Mouse (Mus musculus): ENCODE measurements around the gene Islr. TPM values are rescaled to one million over a fixed set of nuclear protein-coding genes. Genes with fewer than 3 reads are reported as not detected.

The Islr gene
- polyA plus RNA-seq, 1 experiment from 2014 or later, result 2.9 TPM

GRCm38 (mm10) chr9:58153095-58153494 is 51.0 kb downstream of the Islr start:
- Histone ChIP-seq H3K27ac (ENCODE audit: low read depth) (no peak overlapping the region), H3K4me1 (ENCODE audit: insufficient read depth) (no peaks in the 10 kb centered on the region), H3K36me3 (replicated peaks; ENCODE audit: insufficient read depth, low read length) (no peaks in the 10 kb centered on the region), H3K4me2 (ENCODE audit: low read depth, low read length) (no peak overlapping the region), H3K27me3 (ENCODE audit: insufficient read depth, low read length) (no peaks in the 10 kb centered on the region), H3K9me3 (ENCODE audit: low read length) (no peaks in the 10 kb centered on the region), H3K9ac (replicated peaks) (no peak overlapping the region), H3K4me3 (ENCODE audit: low read depth, low read length) (no peak overlapping the region)
- DNase-seq (no peak), ATAC-seq (no peak)
- 70% methylated on average over 3 of the region's 3 CpGs for WGBS (ENCODE audit: insufficient replicate concordance)
- TF ChIP-seq CTCF (IDR thresholded peaks at IDR 0.05; ENCODE audit: low read depth), result no peak
- no peak for TF ChIP-seq EP300 (IDR thresholded peaks at IDR 0.05; ENCODE audit: low read depth)

- no peak overlapping the region for H3K27ac ChIP-seq (ENCODE audit: low read depth)
- 64% methylated on average over 4 of the region's 4 CpGs for WGBS (ENCODE audit: insufficient replicate concordance)
- H3K4me1 ChIP-seq (ENCODE audit: insufficient read depth), result no peaks in the 10 kb centered on the region
- no peak overlapping the region for H3K4me2 ChIP-seq (ENCODE audit: low read depth, low read length)
- no peaks in the 10 kb centered on the region for H3K27me3 ChIP-seq (ENCODE audit: insufficient read depth, low read length)
- ATAC-seq, result no peak
- H3K36me3 ChIP-seq (replicated peaks; ENCODE audit: insufficient read depth, low read length), result no peaks in the 10 kb centered on the region
- no peak for DNase-seq
- TF ChIP-seq EP300 (IDR thresholded peaks at IDR 0.05; ENCODE audit: low read depth) (no peak), CTCF (IDR thresholded peaks at IDR 0.05; ENCODE audit: low read depth) (peak; percentile 41)
- no peak overlapping the region for H3K4me3 ChIP-seq (ENCODE audit: low read depth, low read length)
- H3K9me3 ChIP-seq (ENCODE audit: low read length), result no peaks in the 10 kb centered on the region
- H3K9ac ChIP-seq (replicated peaks), result no peak overlapping the region
These were observed 53.3 kb downstream of the Islr start for GRCm38 (mm10) chr9:58150733-58151361.

- Histone ChIP-seq H3K36me3 (replicated peaks; ENCODE audit: insufficient read depth, low read length) (no peaks in the 10 kb centered on the region), H3K27me3 (ENCODE audit: insufficient read depth, low read length) (no peaks in the 10 kb centered on the region), H3K27ac (ENCODE audit: low read depth) (no peak overlapping the region), H3K9me3 (ENCODE audit: low read length) (no peaks in the 10 kb centered on the region), H3K4me1 (ENCODE audit: insufficient read depth) (no peaks in the 10 kb centered on the region), H3K9ac (replicated peaks) (no peak overlapping the region), H3K4me3 (ENCODE audit: low read depth, low read length) (no peak overlapping the region), H3K4me2 (ENCODE audit: low read depth, low read length) (no peak overlapping the region)
- DNase-seq (no peak), ATAC-seq (no peak)
- no peak for TF ChIP-seq EP300 (IDR thresholded peaks at IDR 0.05; ENCODE audit: low read depth)
- no peak for TF ChIP-seq CTCF (IDR thresholded peaks at IDR 0.05; ENCODE audit: low read depth)
- 36% methylated on average over 2 of the region's 2 CpGs for WGBS (ENCODE audit: insufficient replicate concordance)
These were observed 55.3 kb downstream of the Islr start for GRCm38 (mm10) chr9:58148806-58149205.

GRCm38 (mm10) chr9:58145417-58145816 is 58.7 kb downstream of the Islr start:
- no peak for TF ChIP-seq CTCF (IDR thresholded peaks at IDR 0.05; ENCODE audit: low read depth)
- no peak for TF ChIP-seq EP300 (IDR thresholded peaks at IDR 0.05; ENCODE audit: low read depth)
- H3K9me3 ChIP-seq (ENCODE audit: low read length), result no peaks in the 10 kb centered on the region

GRCm38 (mm10) chr9:58144664-58145063 is 59.4 kb downstream of the Islr start:
- Histone ChIP-seq H3K9me3 (ENCODE audit: low read length) (no peaks in the 10 kb centered on the region), H3K9ac (replicated peaks) (no peak overlapping the region), H3K27me3 (ENCODE audit: insufficient read depth, low read length) (0 out of 2 replicates have a peak, but pooled peaks cover 4% of the 10 kb centered on the region), H3K27ac (ENCODE audit: low read depth) (no peak overlapping the region), H3K4me2 (ENCODE audit: low read depth, low read length) (no peak overlapping the region), H3K4me1 (ENCODE audit: insufficient read depth) (no peaks in the 10 kb centered on the region), H3K4me3 (ENCODE audit: low read depth, low read length) (no peak overlapping the region), H3K36me3 (replicated peaks; ENCODE audit: insufficient read depth, low read length) (no peaks in the 10 kb centered on the region)
- TF ChIP-seq EP300 (IDR thresholded peaks at IDR 0.05; ENCODE audit: low read depth), result no peak
- no peak for TF ChIP-seq CTCF (IDR thresholded peaks at IDR 0.05; ENCODE audit: low read depth)
- no peak for DNase-seq
- WGBS (ENCODE audit: insufficient replicate concordance), result 73% methylated on average over 1 of the region's 1 CpGs
- no peak for ATAC-seq

More at GRCm38 (mm10) chr9:58145417-58145816, 58.7 kb downstream of the Islr start:
- no peaks in the 10 kb centered on the region for H3K27me3 ChIP-seq (ENCODE audit: insufficient read depth, low read length)
- DNase-seq (no peak), ATAC-seq (no peak)
- H3K9ac ChIP-seq (replicated peaks), result no peak overlapping the region
- H3K4me2 ChIP-seq (ENCODE audit: low read depth, low read length), result no peak overlapping the region
- H3K27ac ChIP-seq (ENCODE audit: low read depth), result no peak overlapping the region
- no peaks in the 10 kb centered on the region for H3K36me3 ChIP-seq (replicated peaks; ENCODE audit: insufficient read depth, low read length)
- no peak overlapping the region for H3K4me3 ChIP-seq (ENCODE audit: low read depth, low read length)
- H3K4me1 ChIP-seq (ENCODE audit: insufficient read depth), result no peaks in the 10 kb centered on the region
- WGBS (ENCODE audit: insufficient replicate concordance), result 61% methylated on average over 5 of the region's 5 CpGs

GRCm38 (mm10) chr9:58143419-58143818 is 60.7 kb downstream of the Islr start:
- no peaks in the 10 kb centered on the region for H3K9me3 ChIP-seq (ENCODE audit: low read length)
- DNase-seq, result no peak
- H3K27ac ChIP-seq (ENCODE audit: low read depth), result no peak overlapping the region
- H3K27me3 ChIP-seq (ENCODE audit: insufficient read depth, low read length), result 0 out of 2 replicates have a peak, but pooled peaks cover 6% of the 10 kb centered on the region
- H3K36me3 ChIP-seq (replicated peaks; ENCODE audit: insufficient read depth, low read length), result no peaks in the 10 kb centered on the region
- no peak for ATAC-seq
- no peak overlapping the region for H3K9ac ChIP-seq (replicated peaks)
- WGBS (ENCODE audit: insufficient replicate concordance), result 51% methylated on average over 7 of the region's 7 CpGs
- no peak overlapping the region for H3K4me3 ChIP-seq (ENCODE audit: low read depth, low read length)
- H3K4me2 ChIP-seq (ENCODE audit: low read depth, low read length), result no peak overlapping the region
- no peaks in the 10 kb centered on the region for H3K4me1 ChIP-seq (ENCODE audit: insufficient read depth)
- TF ChIP-seq EP300 (IDR thresholded peaks at IDR 0.05; ENCODE audit: low read depth) (no peak), CTCF (IDR thresholded peaks at IDR 0.05; ENCODE audit: low read depth) (no peak)

All from liver, postnatal 0 days (tissue).